Mouse (Mus musculus) hindbrain, postnatal 0 days (tissue): Measurements from ENCODE around the gene Dst. TPM values are rescaled to one million over a fixed set of nuclear protein-coding genes. Genes with fewer than 3 reads are reported as not detected.

ENCODE experiments used
- ATAC-seq: fragments of 200-750 bp; cut with Nextera tagmentation; 2 replicates; pipeline ENCODE4 v1.8.0; 2017; ENCODE audit warnings: mild to moderate bottlenecking, moderate TSS enrichment, moderate library complexity
- DNase-seq: peaks from one replicate; pipeline ENCODE4 v3.0.0-alpha.2; 2015; ENCODE audit warnings: low spot score
- H3K27ac ChIP-seq: fragments of 300-500 bp; sonication (generic); 2 replicates; pipeline ENCODE4 v1.5.1; 2014; ENCODE audit warnings: mild to moderate bottlenecking
- H3K27me3 ChIP-seq: fragments of 300-500 bp; sonication (generic); 2 replicates; pipeline ENCODE4 v1.6.1; 2014; ENCODE audit warnings: low read length, mixed read lengths; ENCODE audit not compliant: insufficient read depth
- H3K36me3 ChIP-seq: fragments of 300-500 bp; sonication (generic); 2 replicates; pipeline ENCODE4 v1.6.1; 2014; ENCODE audit warnings: low read length, mixed read lengths; ENCODE audit not compliant: insufficient read depth
- H3K4me1 ChIP-seq: fragments of 300-500 bp; sonication (generic); 2 replicates; pipeline ENCODE4 v1.6.1; 2014; ENCODE audit warnings: antibody characterized with exemption, low read length, mixed read lengths; ENCODE audit not compliant: insufficient read depth
- H3K4me2 ChIP-seq: fragments of 300-500 bp; sonication (generic); 2 replicates; pipeline ENCODE4 v1.6.1; 2014; ENCODE audit warnings: low read depth, mild to moderate bottlenecking, low read length, moderate library complexity, mixed read lengths
- H3K4me3 ChIP-seq: fragments of 300-500 bp; sonication (generic); 2 replicates; pipeline ENCODE4 v1.5.1; 2014; ENCODE audit warnings: low read length
- H3K9ac ChIP-seq: fragments of 300-500 bp; sonication (generic); replicated peaks from 2 replicates; pipeline ENCODE4 v1.6.1; 2014; ENCODE audit warnings: mild to moderate bottlenecking, low read length, moderate library complexity, mixed read lengths
- H3K9me3 ChIP-seq: fragments of 300-500 bp; sonication (generic); 2 replicates; pipeline ENCODE4 v1.6.1; 2016; ENCODE audit warnings: low read length, mixed read lengths
- CTCF ChIP-seq: IDR thresholded peaks from 2 replicates; pipeline ENCODE4 v1.5.1; 2016; ENCODE audit warnings: antibody characterized with exemption, control low read depth, low read depth
- WGBS: fragments of 180-500 bp; shearing (Covaris S2); extraction: QIAGEN DNeasy Blood & Tissue Kit; methylation state at CpG from one replicate; pipeline ENCODE4 v1.1.7; 2014; 5-methylcytosine and 5-hydroxymethylcytosine counted together
- polyA plus RNA-seq: library from polyadenylated mRNA; unstranded; fragments of >200 nt; fragmentation: Nextera tagmentation; extraction: Ambion mirVana; gene quantifications from 2 replicates; pipeline ENCODE4 v1.2.1, GENCODE M21; 2015
- total RNA-seq: library from RNA; depleted of rRNA; stranded (reverse); fragments of >200 nt; gene quantifications from 2 replicates; pipeline ENCODE4 v1.2.3, GENCODE M21; 2014

Dst gene
- total and polyA plus RNA-seq, 2 experiments from 2014 or later, result 33.0 to 155 TPM

DNA sequence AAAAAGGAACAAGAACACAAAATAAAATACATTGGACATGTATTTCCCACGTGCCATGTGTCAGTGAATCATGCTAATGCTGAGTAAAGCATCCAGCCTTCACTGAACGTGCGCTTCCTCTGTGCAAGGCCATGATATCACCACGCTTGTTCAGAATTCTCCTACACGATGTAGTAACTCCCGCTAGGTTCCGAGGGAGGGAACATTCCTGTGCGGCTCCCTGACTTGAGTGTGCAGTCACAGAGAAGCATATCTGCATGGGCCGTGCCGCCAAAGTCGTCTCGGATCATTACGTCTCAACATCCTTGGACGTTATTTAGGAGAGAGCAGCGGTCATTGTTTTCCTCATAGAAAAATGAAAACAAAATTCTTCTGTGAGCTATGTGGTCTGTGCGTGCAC is 224.8 kb downstream of the Dst start:
- no peak overlapping the region for H3K4me2 ChIP-seq
- H3K9ac ChIP-seq, result no peak overlapping the region
- DNase-seq (no peak), ATAC-seq (no peak)
- no peak overlapping the region for H3K4me3 ChIP-seq
- H3K27ac ChIP-seq, result no peak overlapping the region
- no peaks in the 10 kb centered on the region for H3K27me3 ChIP-seq
- 77% methylated on average over 16 of the region's 16 CpGs for WGBS
- TF ChIP-seq CTCF, result no peak
- no peaks in the 10 kb centered on the region for H3K4me1 ChIP-seq
- H3K36me3 ChIP-seq, result no peaks in the 10 kb centered on the region; the same call in 1 of the 2 replicates
- no peaks in the 10 kb centered on the region for H3K9me3 ChIP-seq

DNA sequence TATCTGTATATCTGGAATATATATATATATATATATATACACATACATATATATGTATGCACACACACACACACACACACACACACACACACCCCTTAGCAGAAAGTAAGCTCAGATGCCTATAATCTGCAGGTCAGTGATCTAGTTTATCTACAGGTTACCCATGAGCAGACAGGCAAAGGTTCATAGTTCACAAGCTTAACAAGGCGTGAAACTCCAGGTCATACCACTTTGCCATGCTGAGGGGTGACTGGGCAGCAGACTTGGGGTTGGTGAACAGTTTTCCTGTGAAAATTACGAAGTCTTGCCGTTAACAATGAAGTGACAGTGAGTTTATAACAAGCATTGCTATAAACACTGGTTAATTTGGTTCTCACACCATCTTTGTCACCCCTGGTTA is 227.5 kb downstream of the Dst start:
- Histone ChIP-seq H3K4me2 (no peak overlapping the region), H3K9ac (no peak overlapping the region), H3K27me3 (no peaks in the 10 kb centered on the region), H3K27ac (no peak overlapping the region), H3K36me3 (no peaks in the 10 kb centered on the region; the same call in 1 of the 2 replicates), H3K4me1 (0 out of 2 replicates have a peak, but pooled peaks cover 4% of the 10 kb centered on the region), H3K9me3 (no peaks in the 10 kb centered on the region), H3K4me3 (no peak overlapping the region)
- no peak for ATAC-seq
- 93% methylated on average over 3 of the region's 3 CpGs for WGBS
- TF ChIP-seq CTCF, result no peak
- no peak for DNase-seq

DNA sequence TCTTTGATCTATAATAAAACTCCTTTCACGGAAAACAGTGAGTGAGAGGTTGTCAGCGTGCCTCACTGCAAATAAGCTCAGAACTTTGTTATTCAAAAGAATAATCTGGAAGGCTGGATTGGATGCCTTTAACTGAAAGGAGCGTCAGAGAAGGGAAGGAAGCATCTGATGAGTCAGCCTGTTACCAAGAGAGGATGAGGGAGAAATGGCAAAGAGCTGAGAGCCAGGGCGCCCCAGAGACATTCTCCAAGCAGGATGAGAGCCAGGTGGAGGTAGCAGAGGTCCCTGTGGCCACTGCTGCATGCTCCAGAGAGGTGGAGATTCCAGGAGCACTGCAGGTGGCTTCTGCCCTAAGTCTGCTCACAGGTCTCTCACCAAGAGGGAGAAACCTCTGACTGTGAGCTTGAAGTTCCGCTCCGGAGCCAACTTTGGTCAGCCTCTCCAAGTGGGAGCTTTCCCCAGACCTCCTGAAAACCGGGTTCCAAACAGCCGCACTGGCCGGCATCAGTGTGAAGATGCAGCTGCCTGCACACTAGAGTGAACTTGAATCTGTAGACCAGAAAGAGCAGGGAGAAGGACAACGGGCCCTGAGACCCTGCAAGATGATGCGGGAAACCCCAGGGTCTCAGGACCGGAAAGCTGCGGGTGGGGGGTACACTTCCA is 231.3 kb downstream of the Dst start:
- no peak for ATAC-seq

DNA sequence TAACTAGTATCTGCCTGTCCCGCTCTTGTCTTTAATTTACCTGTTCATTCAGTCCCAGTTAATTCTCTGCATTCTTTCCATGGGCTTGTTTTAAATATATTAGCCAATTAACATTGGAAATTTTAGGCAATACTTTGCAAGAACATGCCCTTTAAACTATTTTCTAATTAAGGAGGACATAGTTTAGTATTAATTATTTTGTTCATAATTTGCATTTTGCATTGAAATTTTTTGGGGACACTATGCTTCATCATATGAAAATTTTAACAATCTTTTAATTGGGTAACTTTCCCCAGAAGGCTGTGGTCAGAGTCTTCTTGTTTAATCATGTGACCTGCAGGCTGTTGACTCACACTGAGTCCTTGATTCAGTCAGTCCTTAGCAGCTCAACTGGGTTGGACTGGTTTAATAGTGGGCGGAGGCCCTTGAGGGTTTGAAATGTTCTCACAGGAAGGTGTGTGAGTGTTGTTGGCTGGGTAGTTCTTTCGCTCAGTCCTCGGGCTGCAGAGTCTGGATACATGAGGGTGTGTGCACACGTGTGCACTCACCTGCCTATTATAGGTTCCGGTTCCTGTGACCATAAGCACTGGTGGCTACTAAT is 231.9 kb downstream of the Dst start:
- H3K4me1 ChIP-seq, result 0 out of 2 replicates have a peak, but pooled peaks cover 4% of the 10 kb centered on the region
- ATAC-seq (peak; percentile 53; the same call in 1 of the 2 replicates), DNase-seq (no peak)
- 88% methylated on average over 6 of the region's 6 CpGs for WGBS
- no peaks in the 10 kb centered on the region for H3K27me3 ChIP-seq
- H3K9ac ChIP-seq, result no peak overlapping the region
- H3K4me3 ChIP-seq, result no peak overlapping the region
- no peak overlapping the region for H3K27ac ChIP-seq
- H3K4me2 ChIP-seq, result no peak overlapping the region
- no peaks in the 10 kb centered on the region for H3K9me3 ChIP-seq
- TF ChIP-seq CTCF, result no peak
- no peaks in the 10 kb centered on the region; the same call in 1 of the 2 replicates for H3K36me3 ChIP-seq

More for the DNA sequence above, 231.3 kb downstream of the Dst start:
- H3K27ac ChIP-seq, result peak overlapping the region; percentile 20; the same call in 1 of the 2 replicates
- TF ChIP-seq CTCF, result no peak
- 67% methylated on average over 13 of the region's 13 CpGs for WGBS
- no peak overlapping the region for H3K9ac ChIP-seq
- no peak for DNase-seq
- 0 out of 2 replicates have a peak, but pooled peaks cover 4% of the 10 kb centered on the region for H3K4me1 ChIP-seq
- H3K36me3 ChIP-seq, result no peaks in the 10 kb centered on the region; the same call in 1 of the 2 replicates
- H3K4me2 ChIP-seq, result no peak overlapping the region
- H3K4me3 ChIP-seq, result no peak overlapping the region
- H3K27me3 ChIP-seq, result no peaks in the 10 kb centered on the region
- H3K9me3 ChIP-seq, result no peaks in the 10 kb centered on the region

DNA sequence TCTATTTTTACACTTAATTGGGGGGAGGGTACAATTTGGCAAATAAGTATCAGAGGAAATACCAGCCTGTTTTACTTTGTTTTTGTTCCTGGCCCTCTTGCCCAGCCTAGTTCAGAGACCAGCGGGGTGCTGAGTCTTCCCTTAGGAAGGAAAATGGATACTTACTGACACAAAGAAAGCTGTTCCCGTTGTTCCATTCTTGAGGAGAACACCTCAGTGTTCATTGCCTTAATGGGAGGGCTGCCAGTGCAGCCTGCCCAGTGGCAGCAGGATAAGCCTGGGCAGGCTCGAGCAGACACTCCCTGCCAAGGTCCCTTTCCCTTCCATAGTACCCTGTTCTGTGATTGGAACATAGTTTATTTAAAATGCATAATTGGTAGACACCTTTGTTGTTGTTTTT is 232.7 kb downstream of the Dst start:
- H3K9me3 ChIP-seq, result no peaks in the 10 kb centered on the region
- ATAC-seq, result no peak

DNA sequence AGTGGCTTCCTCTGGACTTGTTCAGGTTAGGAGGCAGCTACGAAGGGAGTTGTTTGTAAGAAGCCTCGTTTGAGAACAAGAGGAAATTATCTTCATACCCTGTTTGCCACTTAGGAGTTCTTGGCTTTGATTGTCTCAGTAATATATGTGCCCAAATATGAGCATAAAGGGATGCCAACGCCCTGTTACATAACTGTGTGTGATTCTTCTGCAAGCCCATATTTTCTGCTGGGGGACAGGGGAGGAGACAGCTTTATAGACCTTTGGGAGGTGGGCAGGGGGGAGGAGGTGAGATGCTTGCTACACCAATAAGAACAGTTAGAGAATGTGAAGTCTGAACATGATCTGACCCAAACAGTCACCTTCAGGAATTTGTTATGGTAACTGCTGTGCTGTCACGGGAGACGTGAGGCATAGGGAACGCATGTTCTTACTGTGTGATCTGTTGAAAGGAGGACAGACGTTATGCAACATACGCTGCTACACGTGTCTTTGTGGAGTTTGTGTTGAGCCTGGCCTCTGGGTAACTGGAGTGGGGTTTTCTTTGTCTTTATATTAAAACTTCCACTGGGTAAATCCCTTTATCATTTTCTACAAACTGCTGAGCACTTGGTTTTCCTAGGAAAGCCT is 235.0 kb downstream of the Dst start:
- no peak for TF ChIP-seq CTCF
- Histone ChIP-seq H3K27me3 (no peaks in the 10 kb centered on the region), H3K9ac (no peak overlapping the region), H3K4me2 (no peak overlapping the region), H3K4me3 (no peak overlapping the region), H3K9me3 (no peaks in the 10 kb centered on the region), H3K27ac (no peak overlapping the region), H3K4me1 (0 out of 2 replicates have a peak, but pooled peaks cover 4% of the 10 kb centered on the region), H3K36me3 (no peaks in the 10 kb centered on the region)
- DNase-seq (no peak), ATAC-seq (no peak)
- 51% methylated on average over 9 of the region's 9 CpGs for WGBS

More for the DNA sequence above, 232.7 kb downstream of the Dst start:
- no peak overlapping the region for H3K9ac ChIP-seq
- H3K27me3 ChIP-seq, result no peaks in the 10 kb centered on the region
- H3K27ac ChIP-seq, result no peak overlapping the region
- TF ChIP-seq CTCF, result no peak
- H3K36me3 ChIP-seq, result no peaks in the 10 kb centered on the region; the same call in 1 of the 2 replicates
- DNase-seq, result no peak
- H3K4me1 ChIP-seq, result 0 out of 2 replicates have a peak, but pooled peaks cover 4% of the 10 kb centered on the region
- no peak overlapping the region for H3K4me3 ChIP-seq
- H3K4me2 ChIP-seq, result no peak overlapping the region
- 38% methylated on average over 3 of the region's 3 CpGs for WGBS
